Mouse (Mus musculus): ENCODE measurements around the gene Plekhb1.

Plekhb1 gene

GRCm38 (mm10) chr7:100674941-100675340, 12.7 kb upstream of the Plekhb1 start:
- ChIA-PET CTCF (interaction anchor here in 2 of 4 experiments (0.9 to 3.7 kb wide), 6 partner anchors 10 to 12 kb away, joined by 3 to 16 read pairs (median 4); no protein-coding TSS in a partner anchor), POLR2A (interaction anchor here in 2 of 4 experiments (0.7 to 1.7 kb wide), 7 partner anchors 10 to 181 kb away, joined by 3 to 10 read pairs (median 3); no protein-coding TSS in a partner anchor)

- ChIA-PET POLR2A (interaction anchor here in 3 of 4 experiments (0.6 to 2.8 kb wide), 5 partner anchors 9 to 137 kb away, joined by 3 to 11 read pairs (median 3); no protein-coding TSS in a partner anchor), CTCF (interaction anchor here in 3 of 4 experiments (0.9 to 3.7 kb wide), 5 partner anchors 10 to 176 kb away, joined by 3 to 16 read pairs (median 4); no protein-coding TSS in a partner anchor)
These were observed 11.2 kb upstream of the Plekhb1 start for GRCm38 (mm10) chr7:100673452-100673851.

- CTCF ChIA-PET: interaction anchor here in 1 of 4 experiments (0.6 kb wide), 1 partner anchor 15 kb away, joined by 3 read pairs; no protein-coding TSS in a partner anchor
- POLR2A ChIA-PET: interaction anchor here (0.6 to 1.4 kb wide), 7 partner anchors 9 to 175 kb away, joined by 3 to 6 read pairs (median 3); partner anchors contain the start of gene Plekhb1 (in 1 of the 4)
These were observed 8.4 kb upstream of the Plekhb1 start for GRCm38 (mm10) chr7:100670646-100671045.

- ChIA-PET POLR2A (interaction anchor here (0.6 to 4.5 kb wide), 28 partner anchors 9 to 444 kb away, joined by 3 to 34 read pairs (median 4); partner anchors contain the start of genes Relt (in 2 of the 4) and Fam168a (in 1 of the 4)), CTCF (interaction anchor here (0.6 to 4.4 kb wide), 44 partner anchors 8 to 1007 kb away, joined by 3 to 33 read pairs (median 4); partner anchors contain the start of genes Relt (in 2 of the 4) and Fam168a (in 1 of the 4))
These were observed 1.6 kb upstream of the Plekhb1 start for GRCm38 (mm10) chr7:100663729-100664304.

- ChIA-PET CTCF (interaction anchor here (0.6 to 4.4 kb wide), 53 partner anchors 9 to 1007 kb away, joined by 3 to 33 read pairs (median 4); partner anchors contain the start of genes Relt (in 2 of the 4) and Fam168a (in 1 of the 4)), POLR2A (interaction anchor here (0.7 to 4.5 kb wide), 28 partner anchors 8 to 445 kb away, joined by 3 to 34 read pairs (median 4); partner anchors contain the start of genes Relt (in 2 of the 4), Coa4 (in 1 of the 4) and Fam168a (in 1 of the 4))
These were observed 976 bp upstream of the Plekhb1 start for GRCm38 (mm10) chr7:100663190-100663589.

- ChIA-PET CTCF (interaction anchor here in 1 of 4 experiments (0.6 to 2.0 kb wide), 4 partner anchors 11 to 141 kb away, joined by 3 to 8 read pairs (median 4); no protein-coding TSS in a partner anchor), POLR2A (interaction anchor here in 3 of 4 experiments (0.6 to 4.5 kb wide), 14 partner anchors 9 to 140 kb away, joined by 3 to 34 read pairs (median 3); partner anchors contain the start of genes Fam168a (in 2 of the 3), Coa4 (in 1 of the 3) and Rab6a (in 1 of the 3))
These were observed 950 bp downstream of the Plekhb1 start for GRCm38 (mm10) chr7:100661264-100661663.

GRCm38 (mm10) chr7:100658093-100658578, 4.1 kb downstream of the Plekhb1 start:
- POLR2A ChIA-PET: interaction anchor here in 3 of 4 experiments (0.5 to 1.8 kb wide), 5 partner anchors 15 to 205 kb away, joined by 3 to 5 read pairs (median 3); partner anchors contain the start of gene Relt (in 1 of the 3)
- CTCF ChIA-PET: interaction anchor here in 3 of 4 experiments (0.5 to 1.9 kb wide), 5 partner anchors 14 to 1429 kb away, joined by 3 to 8 read pairs (median 3); no protein-coding TSS in a partner anchor

- ChIA-PET POLR2A (interaction anchor here in 1 of 4 experiments (1.0 to 4.2 kb wide), 2 partner anchors 13 to 36 kb away, joined by 3 to 30 read pairs; no protein-coding TSS in a partner anchor), CTCF (interaction anchor here in 1 of 4 experiments (2.3 kb wide), 1 partner anchor 28 kb away, joined by 7 read pairs; no protein-coding TSS in a partner anchor)
These were observed 5.5 kb downstream of the Plekhb1 start for GRCm38 (mm10) chr7:100656739-100657138.

GRCm38 (mm10) chr7:100654441-100654840, 7.8 kb downstream of the Plekhb1 start:
- ChIA-PET CTCF (interaction anchor here in 2 of 4 experiments (1.1 to 2.3 kb wide), 5 partner anchors 9 to 133 kb away, joined by 3 to 7 read pairs (median 5); no protein-coding TSS in a partner anchor), POLR2A (interaction anchor here in 2 of 4 experiments (0.6 to 5.3 kb wide), 7 partner anchors 8 to 118 kb away, joined by 4 to 34 read pairs (median 6); partner anchors contain the start of gene Plekhb1 (in 2 of the 2))

GRCm38 (mm10) chr7:100653480-100654266, 8.5 kb downstream of the Plekhb1 start:
- ChIA-PET CTCF (interaction anchor here in 3 of 4 experiments (1.1 to 1.7 kb wide), 5 partner anchors 9 to 32 kb away, joined by 3 to 7 read pairs (median 3); no protein-coding TSS in a partner anchor), POLR2A (interaction anchor here in 2 of 4 experiments (0.6 to 5.3 kb wide), 7 partner anchors 9 to 1248 kb away, joined by 4 to 34 read pairs (median 4); partner anchors contain the start of gene Plekhb1 (in 2 of the 2))

GRCm38 (mm10) chr7:100651011-100651410, 11.2 kb downstream of the Plekhb1 start:
- ChIA-PET CTCF (interaction anchor here in 3 of 4 experiments (1.0 to 1.3 kb wide), 5 partner anchors 12 to 130 kb away, joined by 3 to 5 read pairs (median 4); no protein-coding TSS in a partner anchor), POLR2A (interaction anchor here in 3 of 4 experiments (0.6 to 5.3 kb wide), 6 partner anchors 11 to 287 kb away, joined by 3 to 34 read pairs (median 4); partner anchors contain the start of gene Plekhb1 (in 2 of the 3))

GRCm38 (mm10) chr7:100650421-100650820, 11.8 kb downstream of the Plekhb1 start:
- CTCF ChIA-PET: interaction anchor here (0.6 to 1.3 kb wide), 8 partner anchors 12 to 130 kb away, joined by 3 to 18 read pairs (median 4); partner anchors contain the start of gene Plekhb1 (in 1 of the 4)
- POLR2A ChIA-PET: interaction anchor here in 3 of 4 experiments (0.6 to 5.3 kb wide), 6 partner anchors 12 to 287 kb away, joined by 3 to 34 read pairs (median 4); partner anchors contain the start of genes Plekhb1 (in 2 of the 3), C2cd3 (in 1 of the 3) and Ppme1 (in 1 of the 3)

GRCm38 (mm10) chr7:100649826-100650225, 12.4 kb downstream of the Plekhb1 start:
- POLR2A ChIA-PET: interaction anchor here in 2 of 4 experiments (0.8 to 5.3 kb wide), 5 partner anchors 13 to 278 kb away, joined by 3 to 34 read pairs (median 3); partner anchors contain the start of genes Plekhb1 (in 2 of the 2), C2cd3 (in 1 of the 2) and Ppme1 (in 1 of the 2)
- CTCF ChIA-PET: interaction anchor here (0.6 to 1.3 kb wide), 6 partner anchors 12 to 129 kb away, joined by 3 to 11 read pairs (median 3); partner anchors contain the start of gene Plekhb1 (in 1 of the 4)

- CTCF ChIA-PET: interaction anchor here in 1 of 4 experiments (0.7 kb wide), 1 partner anchor 13 kb away, joined by 4 read pairs; no protein-coding TSS in a partner anchor
- POLR2A ChIA-PET: interaction anchor here in 2 of 4 experiments (2.5 to 5.3 kb wide), 2 partner anchors 13 to 14 kb away, joined by 14 to 34 read pairs; partner anchors contain the start of gene Plekhb1 (in 2 of the 2)
These were observed 13.1 kb downstream of the Plekhb1 start for GRCm38 (mm10) chr7:100649095-100649494.

- CTCF ChIA-PET: interaction anchor here in 3 of 4 experiments (0.6 to 3.1 kb wide), 10 partner anchors 18 to 124 kb away, joined by 3 to 22 read pairs (median 5); no protein-coding TSS in a partner anchor
- POLR2A ChIA-PET: interaction anchor here in 2 of 4 experiments (1.1 to 4.9 kb wide), 8 partner anchors 9 to 218 kb away, joined by 3 to 30 read pairs (median 4); partner anchors contain the start of genes Coa4 (in 1 of the 2), Plekhb1 (in 1 of the 2) and Relt (in 1 of the 2)
These were observed 17.1 kb downstream of the Plekhb1 start for GRCm38 (mm10) chr7:100645147-100645546.

- POLR2A ChIA-PET: interaction anchor here in 2 of 4 experiments (0.9 to 4.9 kb wide), 5 partner anchors 8 to 221 kb away, joined by 4 to 30 read pairs (median 5); partner anchors contain the start of genes Plekhb1 (in 1 of the 2) and Relt (in 1 of the 2)
- CTCF ChIA-PET: no interaction called here
These were observed 19.8 kb downstream of the Plekhb1 start for GRCm38 (mm10) chr7:100642413-100642812.
